Mouse (Mus musculus) cerebellum, adult 2 months (tissue): ENCODE results near the gene Ncam1.

ENCODE experiments used
- CTCF ChIP-seq: fragments of 200-500 bp; IDR thresholded peaks from 2 replicates; pipeline ENCODE4 v1.5.1; 2011; ENCODE audit warnings: low read depth, mild to moderate bottlenecking, control low read depth, low read length, moderate library complexity, borderline replicate concordance; ENCODE audit not compliant: insufficient read depth
- POLR2A ChIP-seq: fragments of 200-500 bp; IDR thresholded peaks from 2 replicates; pipeline ENCODE4 v1.6.1; 2011; ENCODE audit warnings: low read length, control low read depth, borderline replicate concordance; ENCODE audit not compliant: insufficient read depth

GRCm38 (mm10) chr9:49571695-49572510, 226.8 kb downstream of the Ncam1 start:
- no peak for TF ChIP-seq CTCF
- TF ChIP-seq POLR2A = no peak
